Mouse (Mus musculus): Measurements from ENCODE around the gene Ctss.
"Not testable (repeated sequence)": the region's sequence is repeated elsewhere in the genome, so short reads cannot be mapped to it uniquely, and the experiment has no call there.

The Ctss gene

GRCm38 (mm10) chr3:95534927-95535326, 8.3 kb downstream of the Ctss start:
- DNase-seq (ENCODE audit: low spot score) = no peak

- no peak for DNase-seq (ENCODE audit: low spot score)
Measured at GRCm38 (mm10) chr3:95538936-95539335, 12.3 kb downstream of the Ctss start.

- DNase-seq (ENCODE audit: low spot score) = no peak
Measured at GRCm38 (mm10) chr3:95539837-95540236, 13.3 kb downstream of the Ctss start.

GRCm38 (mm10) chr3:95541186-95541585, 14.6 kb downstream of the Ctss start:
- DNase-seq (ENCODE audit: low spot score) = not testable (repeated sequence)

GRCm38 (mm10) chr3:95542171-95542570, 15.6 kb downstream of the Ctss start:
- DNase-seq (ENCODE audit: low spot score) = no peak

GRCm38 (mm10) chr3:95542981-95543380, 16.4 kb downstream of the Ctss start:
- no peak for DNase-seq (ENCODE audit: low spot score)

GRCm38 (mm10) chr3:95550176-95550575, 23.6 kb downstream of the Ctss start:
- no peak for DNase-seq (ENCODE audit: low spot score)

- peak; percentile 28 for DNase-seq (ENCODE audit: low spot score)
Measured at GRCm38 (mm10) chr3:95553986-95554385, 27.4 kb downstream of the Ctss start.

- no peak for DNase-seq (ENCODE audit: low spot score)
Measured at GRCm38 (mm10) chr3:95559437-95559836, 32.9 kb downstream of the Ctss start, which contains the start of gene Hormad1. Gene Hormad1 (plus strand): TSS chr3:95559677.

- no peak for DNase-seq (ENCODE audit: low spot score)
Measured at GRCm38 (mm10) chr3:95560738-95561137, 34.2 kb downstream of the Ctss start.

- no peak for DNase-seq (ENCODE audit: low spot score)
Measured at GRCm38 (mm10) chr3:95561826-95562225, 35.2 kb downstream of the Ctss start.

GRCm38 (mm10) chr3:95569585-95569984, 43.0 kb downstream of the Ctss start:
- no peak for DNase-seq (ENCODE audit: low spot score)

GRCm38 (mm10) chr3:95587754-95588603, 61.4 kb downstream of the Ctss start:
- no peak for DNase-seq (ENCODE audit: low spot score)

GRCm38 (mm10) chr3:95588604-95589086, 62.1 kb downstream of the Ctss start, which contains the start of gene Golph3l:
Gene Golph3l (plus strand): TSS chr3:95588934.
- peak; percentile 95 for DNase-seq (ENCODE audit: low spot score)

GRCm38 (mm10) chr3:95598734-95599133, 72.1 kb downstream of the Ctss start:
- no peak for DNase-seq (ENCODE audit: low spot score)

- DNase-seq (ENCODE audit: low spot score) = no peak
Measured at GRCm38 (mm10) chr3:95601287-95601686, 74.7 kb downstream of the Ctss start.
